Mouse (Mus musculus): ENCODE measurements around the gene Olfr701.

Olfr701 gene

GRCm38 (mm10) chr7:106813829-106814228 lies at the start of gene Olfr701:
Gene Olfr701, plus strand, starts transcription at chr7:106814129.
- no peak for DNase-seq (ENCODE audit: low read depth in 1 of 2, low spot score in 2 of 2)

- no peak for DNase-seq (ENCODE audit: low read depth in 1 of 2, low spot score in 2 of 2)
Observed at GRCm38 (mm10) chr7:106788330-106788729, 25.6 kb upstream of the Olfr701 start.

- no peak for DNase-seq (ENCODE audit: low read depth in 1 of 2, low spot score in 2 of 2)
Observed at GRCm38 (mm10) chr7:106793098-106793497, 20.8 kb upstream of the Olfr701 start, which contains the start of gene Olfr699. Gene Olfr699, minus strand, starts transcription at chr7:106793198.

- no peak for DNase-seq (ENCODE audit: low read depth in 1 of 2, low spot score in 2 of 2)
Observed at GRCm38 (mm10) chr7:106808734-106809133, 5.2 kb upstream of the Olfr701 start, which contains the start of gene Olfr700. Gene Olfr700, minus strand, starts transcription at chr7:106808834.

GRCm38 (mm10) chr7:106815775-106816174 lies 1.8 kb downstream of the Olfr701 start:
- DNase-seq (ENCODE audit: low read depth in 1 of 2, low spot score in 2 of 2): no peak

- no peak for DNase-seq (ENCODE audit: low read depth in 1 of 2, low spot score in 2 of 2)
Observed at GRCm38 (mm10) chr7:106818414-106818813, 4.5 kb downstream of the Olfr701 start.

GRCm38 (mm10) chr7:106833793-106834192 lies 19.9 kb downstream of the Olfr701 start, which contains the start of gene Olfr702:
Gene Olfr702, minus strand, starts transcription at chr7:106833893.
- no peak for DNase-seq (ENCODE audit: low read depth in 1 of 2, low spot score in 2 of 2)

- DNase-seq (ENCODE audit: low read depth in 1 of 2, low spot score in 2 of 2): no peak
Observed at GRCm38 (mm10) chr7:106843060-106843459, 29.1 kb downstream of the Olfr701 start, which contains the start of gene Olfr703. Gene Olfr703, plus strand, starts transcription at chr7:106843360.

GRCm38 (mm10) chr7:106862885-106863284 lies 49.0 kb downstream of the Olfr701 start, which contains the start of gene Olfr704:
Gene Olfr704, plus strand, starts transcription at chr7:106863185.
- no peak for DNase-seq (ENCODE audit: low read depth in 1 of 2, low spot score in 2 of 2)
